Mouse (Mus musculus) hindbrain, embryonic 13.5 days (tissue): Measurements from ENCODE around the gene 4930447C04Rik. TPM values are rescaled to one million over a fixed set of nuclear protein-coding genes. Genes with fewer than 3 reads are reported as not detected.

Experiments used
- ATAC-seq: fragments of 200-750 bp; cut with Nextera tagmentation; 2 replicates; pipeline ENCODE4 v1.8.0; 2017; ENCODE audit warnings: moderate TSS enrichment; ENCODE audit not compliant: low FRiP score
- H3K27ac ChIP-seq: fragments of 300-500 bp; sonication (generic); 2 replicates; pipeline ENCODE4 v1.5.1; 2015; ENCODE audit warnings: inconsistent platforms, mild to moderate bottlenecking, moderate library complexity
- H3K27me3 ChIP-seq: fragments of 300-500 bp; sonication (generic); 2 replicates; pipeline ENCODE4 v1.6.1; 2015; ENCODE audit warnings: mild to moderate bottlenecking, inconsistent platforms
- H3K36me3 ChIP-seq: fragments of 300-500 bp; sonication (generic); 2 replicates; pipeline ENCODE4 v1.6.1; 2015; ENCODE audit warnings: mild to moderate bottlenecking, inconsistent platforms
- H3K4me1 ChIP-seq: fragments of 300-500 bp; sonication (generic); replicated peaks from 2 replicates; pipeline ENCODE4 v1.6.1; 2015; ENCODE audit warnings: inconsistent platforms
- H3K4me2 ChIP-seq: fragments of 300-500 bp; sonication (generic); 2 replicates; pipeline ENCODE4 v1.6.1; 2015; ENCODE audit warnings: inconsistent platforms, mild to moderate bottlenecking, moderate library complexity
- H3K4me3 ChIP-seq: fragments of 300-500 bp; sonication (generic); 2 replicates; pipeline ENCODE4 v1.5.1; 2015; ENCODE audit warnings: mild to moderate bottlenecking, inconsistent platforms
- H3K9ac ChIP-seq: fragments of 300-500 bp; sonication (generic); 2 replicates; pipeline ENCODE4 v1.6.1; 2015; ENCODE audit warnings: mild to moderate bottlenecking, inconsistent platforms
- H3K9me3 ChIP-seq: fragments of 300-500 bp; sonication (generic); 2 replicates; pipeline ENCODE4 v1.6.1; 2016; ENCODE audit warnings: inconsistent platforms
- WGBS: fragments of 180-500 bp; shearing (Covaris S2); methylation state at CpG from one replicate; pipeline ENCODE4 v1.1.7; 2015; 5-methylcytosine and 5-hydroxymethylcytosine counted together
- polyA plus RNA-seq: library from polyadenylated mRNA; unstranded; fragments of >200 nt; fragmentation: Nextera tagmentation; extraction: Ambion mirVana; gene quantifications from 2 replicates; pipeline ENCODE4 v1.2.1, GENCODE M21; 2015

Gene 4930447C04Rik
- 4.6 and 5.2 TPM in 2 replicates for polyA plus RNA-seq

DNA sequence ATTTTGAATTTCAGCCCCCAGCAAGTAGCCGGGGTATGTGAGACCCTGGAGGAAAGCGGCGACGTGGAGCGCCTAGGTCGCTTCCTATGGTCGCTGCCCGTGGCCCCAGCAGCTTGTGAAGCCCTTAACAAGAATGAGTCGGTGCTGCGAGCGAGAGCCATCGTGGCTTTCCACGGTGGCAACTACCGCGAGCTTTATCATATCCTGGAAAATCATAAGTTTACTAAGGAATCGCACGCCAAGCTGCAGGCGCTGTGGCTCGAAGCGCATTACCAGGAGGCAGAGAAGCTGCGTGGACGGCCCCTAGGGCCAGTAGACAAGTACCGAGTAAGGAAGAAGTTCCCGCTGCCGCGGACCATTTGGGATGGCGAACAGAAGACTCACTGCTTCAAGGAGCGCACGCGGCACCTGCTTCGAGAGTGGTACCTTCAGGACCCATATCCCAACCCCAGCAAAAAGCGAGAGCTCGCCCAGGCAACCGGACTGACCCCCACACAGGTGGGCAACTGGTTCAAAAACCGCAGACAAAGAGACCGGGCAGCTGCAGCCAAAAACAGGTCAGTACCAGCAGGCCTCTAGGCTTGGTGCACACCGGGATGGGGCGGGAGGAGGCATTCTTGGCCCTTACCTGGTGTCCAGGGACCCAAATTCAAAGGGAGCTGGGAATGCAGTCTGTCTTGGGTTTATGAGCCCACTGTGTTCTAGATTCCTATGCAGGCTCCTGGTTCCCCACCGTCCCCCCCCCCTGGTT is at the start of gene 4930447C04Rik:
4930447C04Rik (minus strand) TSS at position 704 of the 751 bp plus-strand sequence.
- Histone ChIP-seq H3K4me2 (peak within 1 kb of the TSS; percentile 21; the same call in 1 of the 2 replicates), H3K9me3 (no peaks in the 10 kb centered on the region), H3K36me3 (no peaks in the 10 kb centered on the region), H3K4me1 (peaks cover 16% of the 10 kb centered on the region; the same call in 1 of the 2 replicates), H3K27ac (no peak within 1 kb of the TSS), H3K4me3 (no peak within 1 kb of the TSS), H3K27me3 (peaks cover 98% of the 10 kb centered on the region), H3K9ac (no peak within 1 kb of the TSS)
- under 1% methylated on average over 39 of the region's 39 CpGs for WGBS
- ATAC-seq = no peak

DNA sequence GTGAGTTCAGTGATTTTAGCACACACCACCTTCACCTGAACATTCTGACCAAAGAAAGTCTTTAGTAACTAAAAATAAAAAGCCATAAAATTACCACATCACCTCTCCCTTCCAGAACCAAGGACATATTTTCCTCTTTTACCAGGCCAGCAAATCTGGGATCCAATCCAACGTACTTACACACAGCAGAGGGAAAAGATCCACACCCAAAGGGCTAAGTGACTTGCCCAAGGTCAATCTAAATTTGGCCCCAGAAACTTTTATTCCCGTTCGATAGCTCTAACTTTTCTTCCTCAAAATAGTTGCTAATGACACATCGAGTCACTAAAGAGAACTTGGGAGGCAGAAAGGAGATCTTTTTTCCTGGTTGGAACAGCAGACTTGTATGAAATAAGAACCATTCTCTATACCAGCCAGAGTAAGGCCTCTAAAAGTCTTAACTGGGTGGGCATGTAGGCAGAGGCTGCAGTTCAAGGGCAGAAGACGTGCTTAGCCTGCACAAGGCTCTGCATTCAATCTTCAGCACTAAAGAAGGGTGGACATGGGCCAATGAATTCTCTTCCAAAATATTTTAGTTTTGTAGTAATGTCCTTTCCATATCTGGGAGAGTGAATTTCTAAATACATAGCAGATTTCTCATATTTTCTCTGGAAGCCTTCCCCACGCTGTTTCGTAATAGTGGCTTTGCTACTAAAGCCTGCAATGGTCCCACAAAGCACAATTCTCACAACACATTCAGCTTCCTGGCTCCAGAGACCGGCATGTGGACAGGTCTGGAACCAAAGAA is 42.7 kb upstream of the 4930447C04Rik start:
- no peaks in the 10 kb centered on the region for H3K36me3 ChIP-seq
- no peak for ATAC-seq
- no peak overlapping the region for H3K27ac ChIP-seq
- no peak overlapping the region for H3K9ac ChIP-seq
- H3K27me3 ChIP-seq = peaks cover 20% of the 10 kb centered on the region; the same call in 1 of the 2 replicates
- 88% methylated on average over 8 of the region's 8 CpGs for WGBS
- H3K4me3 ChIP-seq = no peak overlapping the region
- no peak overlapping the region for H3K4me2 ChIP-seq
- no peaks in the 10 kb centered on the region for H3K4me1 ChIP-seq
- no peaks in the 10 kb centered on the region for H3K9me3 ChIP-seq

DNA sequence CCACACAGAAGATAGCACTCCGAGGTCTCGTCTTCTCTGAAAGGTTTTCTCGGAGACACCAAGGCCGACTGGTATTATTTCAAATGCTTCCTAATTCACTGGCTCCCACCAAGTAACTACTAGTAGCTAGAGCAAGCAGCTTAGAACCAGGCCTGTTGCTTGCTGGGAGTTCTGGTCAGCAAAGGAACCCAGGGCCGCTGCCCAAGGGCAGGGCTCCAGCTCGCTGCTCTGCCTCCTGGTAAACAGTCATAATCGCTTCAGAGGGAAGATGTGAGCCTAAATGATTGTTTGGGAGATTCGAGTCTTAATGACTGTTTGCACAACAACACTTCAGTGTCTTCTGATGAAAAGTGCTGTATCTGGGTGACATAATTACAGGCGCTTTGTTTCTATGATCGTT is 42.0 kb upstream of the 4930447C04Rik start:
- Histone ChIP-seq H3K27me3 (peaks cover 24% of the 10 kb centered on the region), H3K4me2 (no peak overlapping the region), H3K9me3 (no peaks in the 10 kb centered on the region), H3K9ac (no peak overlapping the region), H3K27ac (no peak overlapping the region), H3K4me3 (no peak overlapping the region), H3K36me3 (no peaks in the 10 kb centered on the region), H3K4me1 (no peaks in the 10 kb centered on the region)
- WGBS = 86% methylated on average over 10 of the region's 10 CpGs
- no peak for ATAC-seq

DNA sequence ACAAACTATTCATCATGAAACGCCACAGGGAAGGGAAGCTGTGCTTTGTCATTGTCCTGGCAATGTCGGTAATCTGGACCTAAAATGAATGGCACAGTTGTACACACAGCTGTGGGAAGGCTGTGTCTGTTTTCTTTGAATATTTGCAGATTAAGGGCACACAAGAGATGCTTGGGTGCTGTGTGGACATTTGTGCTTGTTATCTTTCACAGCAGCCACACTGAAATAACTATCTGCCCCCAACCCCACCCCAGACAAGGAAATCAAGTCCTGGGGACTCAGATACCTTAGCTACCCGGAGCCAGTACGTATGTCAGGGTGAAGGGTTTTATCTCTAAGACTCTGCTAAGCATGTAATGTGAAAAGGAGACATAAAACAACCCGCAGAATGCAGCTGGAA is 38.7 kb upstream of the 4930447C04Rik start:
- 81% methylated on average over 5 of the region's 5 CpGs for WGBS
- H3K4me3 ChIP-seq = no peak overlapping the region
- no peak for ATAC-seq

DNA sequence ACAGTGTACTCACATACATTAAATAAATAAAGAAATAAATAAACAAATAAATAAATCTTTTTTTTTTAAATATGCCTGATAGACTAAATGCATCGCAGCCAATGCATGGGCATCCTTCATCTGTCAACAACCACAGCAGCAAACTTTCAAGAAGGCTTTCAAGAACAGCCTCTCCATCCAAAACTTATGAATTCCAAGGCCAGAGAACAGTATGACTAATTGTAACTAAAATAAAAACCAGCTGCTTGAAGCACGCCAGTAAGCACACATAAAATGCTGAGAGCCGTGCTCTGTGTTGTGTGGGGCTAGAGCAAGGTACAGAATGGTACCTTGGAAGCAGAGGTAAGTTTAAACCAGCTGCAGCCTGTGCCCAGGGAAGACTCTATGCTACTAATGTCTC is 37.3 kb upstream of the 4930447C04Rik start:
- H3K9me3 ChIP-seq = no peaks in the 10 kb centered on the region
- no peaks in the 10 kb centered on the region for H3K36me3 ChIP-seq
- peaks cover 65% of the 10 kb centered on the region for H3K27me3 ChIP-seq
- 89% methylated on average over 3 of the region's 3 CpGs for WGBS
- no peak overlapping the region for H3K4me3 ChIP-seq
- no peak overlapping the region for H3K4me2 ChIP-seq
- H3K4me1 ChIP-seq = no peaks in the 10 kb centered on the region
- no peak for ATAC-seq
- H3K27ac ChIP-seq = no peak overlapping the region
- no peak overlapping the region for H3K9ac ChIP-seq

More for the DNA sequence above, 38.7 kb upstream of the 4930447C04Rik start:
- no peaks in the 10 kb centered on the region for H3K4me1 ChIP-seq
- no peaks in the 10 kb centered on the region for H3K9me3 ChIP-seq
- peaks cover 55% of the 10 kb centered on the region for H3K27me3 ChIP-seq
- no peak overlapping the region for H3K9ac ChIP-seq
- no peak overlapping the region for H3K27ac ChIP-seq
- H3K36me3 ChIP-seq = no peaks in the 10 kb centered on the region
- H3K4me2 ChIP-seq = no peak overlapping the region

DNA sequence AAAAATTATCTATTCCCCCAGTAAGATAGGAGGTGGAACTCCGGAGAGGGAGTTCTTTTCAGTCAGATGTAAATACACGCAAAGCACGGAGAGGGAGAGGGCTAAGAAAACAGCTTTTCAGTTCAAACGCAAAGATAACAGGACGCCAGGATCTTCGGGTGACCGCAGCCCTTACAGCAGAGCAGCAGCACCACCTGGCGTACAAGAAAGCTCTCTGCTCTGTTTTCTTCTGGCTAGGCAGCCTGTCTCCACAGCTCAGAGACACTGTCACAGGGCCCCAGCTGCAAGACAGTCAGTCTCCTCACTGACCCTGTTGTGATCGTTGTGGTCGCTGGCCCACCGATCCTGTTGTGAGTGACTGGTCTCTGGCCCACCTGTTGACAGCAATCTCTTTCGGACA is 36.1 kb upstream of the 4930447C04Rik start:
- Histone ChIP-seq H3K27ac (no peak overlapping the region), H3K4me3 (no peak overlapping the region), H3K27me3 (peaks cover 70% of the 10 kb centered on the region), H3K4me2 (peak overlapping the region; percentile 41), H3K9ac (no peak overlapping the region), H3K36me3 (no peaks in the 10 kb centered on the region), H3K9me3 (no peaks in the 10 kb centered on the region), H3K4me1 (no peaks in the 10 kb centered on the region)
- peak; percentile 71; the same call in 1 of the 2 replicates for ATAC-seq
- 2% methylated on average over 12 of the region's 12 CpGs for WGBS

DNA sequence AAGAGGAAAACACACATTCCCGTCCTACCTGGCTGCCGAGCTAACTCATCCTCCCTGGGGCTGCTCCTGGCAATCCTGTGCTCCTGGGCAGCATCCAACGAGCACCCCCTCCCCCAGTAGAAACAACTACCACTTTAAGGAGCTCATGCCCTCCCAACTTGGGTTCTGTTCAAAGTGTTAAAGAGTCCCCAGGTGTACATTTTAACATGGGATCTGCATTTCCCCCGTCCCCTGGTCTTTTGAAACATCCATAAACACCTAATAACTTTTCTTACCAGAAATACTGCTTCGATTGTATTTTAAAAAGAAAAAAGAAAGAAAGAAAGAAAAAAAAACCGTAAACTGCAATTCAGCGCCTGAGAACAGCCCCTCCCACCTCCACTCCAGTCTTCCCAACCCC is 35.6 kb upstream of the 4930447C04Rik start:
- Histone ChIP-seq H3K36me3 (no peaks in the 10 kb centered on the region), H3K9ac (no peak overlapping the region), H3K9me3 (no peaks in the 10 kb centered on the region), H3K27me3 (peaks cover 70% of the 10 kb centered on the region), H3K4me2 (peak overlapping the region; percentile 41), H3K4me3 (no peak overlapping the region), H3K27ac (no peak overlapping the region), H3K4me1 (no peaks in the 10 kb centered on the region)
- 8% methylated on average over 7 of the region's 7 CpGs for WGBS
- no peak for ATAC-seq

DNA sequence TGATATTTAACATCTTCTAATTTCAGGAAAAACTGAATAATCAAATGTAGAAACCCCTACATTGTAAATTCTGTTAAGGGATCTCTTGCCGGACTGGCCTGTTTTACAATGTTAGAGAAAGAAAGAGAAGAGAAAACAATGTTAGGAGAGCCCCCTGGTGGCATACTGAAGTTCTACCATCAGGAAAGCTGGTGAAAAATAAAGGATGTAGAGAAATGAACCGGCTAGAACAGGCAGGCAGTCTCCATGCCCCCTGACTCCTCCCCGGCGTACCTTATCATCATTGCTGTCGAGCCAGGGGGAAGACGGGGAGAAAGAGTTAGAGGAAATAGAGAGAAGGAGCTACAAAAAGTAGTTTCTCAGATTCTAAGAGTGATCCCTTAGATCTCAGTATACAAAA is 32.6 kb upstream of the 4930447C04Rik start:
- WGBS = 10% methylated on average over 6 of the region's 6 CpGs
- Histone ChIP-seq H3K4me1 (no peaks in the 10 kb centered on the region), H3K4me2 (no peak overlapping the region), H3K36me3 (no peaks in the 10 kb centered on the region), H3K27me3 (peaks cover 72% of the 10 kb centered on the region), H3K27ac (no peak overlapping the region), H3K9me3 (no peaks in the 10 kb centered on the region), H3K9ac (no peak overlapping the region), H3K4me3 (no peak overlapping the region)
- no peak for ATAC-seq

DNA sequence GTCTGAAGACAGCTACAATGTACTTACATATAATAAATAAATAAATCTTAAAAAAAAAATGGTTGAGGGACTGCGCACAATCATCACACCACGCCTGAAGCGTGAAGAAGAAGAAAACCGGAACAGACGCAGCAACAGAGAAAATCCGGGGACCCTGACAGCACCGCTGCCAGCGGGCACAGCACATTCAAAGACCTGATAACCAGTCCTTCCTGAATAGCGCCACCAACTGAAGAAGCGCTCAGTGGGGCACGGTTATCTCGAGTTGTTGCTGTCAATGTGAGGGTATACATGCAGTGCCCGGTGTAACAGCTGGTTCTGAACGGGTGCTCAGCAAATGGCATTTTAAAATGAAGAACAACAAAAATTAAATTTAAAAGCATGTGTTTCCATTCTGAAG is 30.0 kb upstream of the 4930447C04Rik start:
- ATAC-seq = no peak
- WGBS = 64% methylated on average over 14 of the region's 14 CpGs
- no peaks in the 10 kb centered on the region for H3K4me1 ChIP-seq
- H3K9me3 ChIP-seq = no peaks in the 10 kb centered on the region
- peaks cover 68% of the 10 kb centered on the region for H3K27me3 ChIP-seq
- H3K27ac ChIP-seq = no peak overlapping the region
- no peaks in the 10 kb centered on the region for H3K36me3 ChIP-seq
- H3K9ac ChIP-seq = no peak overlapping the region
- H3K4me2 ChIP-seq = no peak overlapping the region
- no peak overlapping the region for H3K4me3 ChIP-seq

DNA sequence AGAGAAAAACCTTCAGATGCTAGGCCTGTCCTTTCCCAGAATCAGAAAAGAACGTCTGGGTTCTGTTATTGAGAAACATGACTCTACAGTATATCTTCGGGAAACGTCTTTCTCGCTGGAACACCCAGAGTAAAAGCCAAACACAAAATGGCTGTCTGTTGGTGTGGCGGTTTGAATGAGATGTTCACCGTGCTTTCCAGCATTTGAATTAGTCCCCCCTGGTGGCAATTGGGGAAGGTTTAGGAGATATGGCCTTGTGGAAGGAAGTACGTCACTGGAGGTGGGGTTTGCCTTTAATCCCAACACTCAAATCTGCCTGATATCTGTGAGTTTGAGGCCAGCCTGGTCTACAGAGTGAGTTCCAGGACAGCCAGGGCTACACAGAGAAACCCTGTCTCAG is 27.0 kb upstream of the 4930447C04Rik start:
- Histone ChIP-seq H3K27ac (no peak overlapping the region), H3K9me3 (no peaks in the 10 kb centered on the region), H3K9ac (no peak overlapping the region), H3K27me3 (peaks cover 57% of the 10 kb centered on the region), H3K36me3 (no peaks in the 10 kb centered on the region), H3K4me3 (no peak overlapping the region), H3K4me1 (no peaks in the 10 kb centered on the region), H3K4me2 (no peak overlapping the region)
- ATAC-seq = no peak
- 86% methylated on average over 7 of the region's 7 CpGs for WGBS

DNA sequence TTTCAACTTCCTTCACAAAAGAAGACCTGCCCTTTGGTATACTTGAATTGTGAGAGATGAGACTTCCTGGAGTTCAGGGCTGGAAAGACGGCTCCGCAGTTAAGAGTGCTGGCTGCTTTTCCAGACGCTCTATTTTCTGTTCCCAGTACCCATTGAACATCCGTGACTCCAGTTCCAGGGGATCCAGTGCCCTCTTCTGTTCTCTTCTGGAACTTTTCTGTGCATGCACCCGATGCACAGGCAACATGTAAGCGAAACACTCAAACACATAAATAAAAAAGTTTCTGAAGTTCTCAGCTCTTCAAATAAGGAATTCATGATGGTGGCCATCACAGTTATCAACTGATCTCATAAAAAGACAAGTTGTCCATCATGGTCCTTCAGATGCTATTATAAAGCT is 22.2 kb upstream of the 4930447C04Rik start:
- no peak for ATAC-seq
- H3K4me1 ChIP-seq = no peaks in the 10 kb centered on the region
- no peak overlapping the region for H3K4me3 ChIP-seq
- 0 out of 2 replicates have a peak, but pooled peaks cover 5% of the 10 kb centered on the region for H3K9me3 ChIP-seq
- H3K9ac ChIP-seq = no peak overlapping the region
- no peak overlapping the region for H3K27ac ChIP-seq
- 40% methylated on average over 6 of the region's 6 CpGs for WGBS
- no peaks in the 10 kb centered on the region for H3K36me3 ChIP-seq
- peaks cover 56% of the 10 kb centered on the region for H3K27me3 ChIP-seq
- no peak overlapping the region for H3K4me2 ChIP-seq

DNA sequence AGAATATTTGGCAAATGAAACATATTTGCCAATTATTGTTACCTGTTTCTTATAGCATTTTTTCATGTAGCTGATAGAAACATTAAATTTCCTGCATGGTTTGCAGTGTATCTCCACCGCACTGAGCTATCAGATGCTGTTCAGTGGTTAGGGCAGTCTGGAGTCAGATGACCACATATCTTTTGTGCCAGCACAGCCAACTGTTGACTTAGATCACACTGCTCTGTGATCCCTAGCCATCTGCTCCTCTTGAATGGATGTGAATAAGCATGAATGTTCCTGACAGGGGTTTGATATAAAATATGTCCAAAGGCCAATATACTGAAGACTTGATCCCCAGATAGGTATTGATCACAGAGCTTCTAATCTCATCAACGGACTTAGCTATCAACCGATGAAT is 17.9 kb upstream of the 4930447C04Rik start:
- ATAC-seq = no peak
- Histone ChIP-seq H3K9me3 (0 out of 2 replicates have a peak, but pooled peaks cover 5% of the 10 kb centered on the region), H3K36me3 (no peaks in the 10 kb centered on the region), H3K9ac (no peak overlapping the region), H3K4me2 (no peak overlapping the region), H3K4me3 (no peak overlapping the region), H3K27ac (no peak overlapping the region), H3K27me3 (peaks cover 67% of the 10 kb centered on the region), H3K4me1 (no peaks in the 10 kb centered on the region)
- 91% methylated on average over 3 of the region's 3 CpGs for WGBS
